Mouse (Mus musculus) inflammation-experienced regulatory T-cells, adult 16 weeks (primary cell): ENCODE data around the gene Klhl30. TPM values are rescaled to one million over a fixed set of nuclear protein-coding genes. Genes with fewer than 3 reads are reported as not detected.

ENCODE experiments used
- polyA plus RNA-seq: library from polyadenylated mRNA; unstranded; fragments of 100-300 nt; shearing (Covaris generic); gene quantifications from one replicate; pipeline ENCODE4 v1.2.1, GENCODE M21; 2017

The Klhl30 gene
- not detected for polyA plus RNA-seq

GRCm38 (mm10) chr1:91350841-91351240 lies at the start of gene Klhl30:
Gene Klhl30, plus strand, starts transcription at chr1:91351016.

GRCm38 (mm10) chr1:91321760-91322438 lies 28.9 kb upstream of the Klhl30 start, which contains the start of gene Espnl:
Gene Espnl, plus strand, starts transcription at chr1:91322075.

DNA sequence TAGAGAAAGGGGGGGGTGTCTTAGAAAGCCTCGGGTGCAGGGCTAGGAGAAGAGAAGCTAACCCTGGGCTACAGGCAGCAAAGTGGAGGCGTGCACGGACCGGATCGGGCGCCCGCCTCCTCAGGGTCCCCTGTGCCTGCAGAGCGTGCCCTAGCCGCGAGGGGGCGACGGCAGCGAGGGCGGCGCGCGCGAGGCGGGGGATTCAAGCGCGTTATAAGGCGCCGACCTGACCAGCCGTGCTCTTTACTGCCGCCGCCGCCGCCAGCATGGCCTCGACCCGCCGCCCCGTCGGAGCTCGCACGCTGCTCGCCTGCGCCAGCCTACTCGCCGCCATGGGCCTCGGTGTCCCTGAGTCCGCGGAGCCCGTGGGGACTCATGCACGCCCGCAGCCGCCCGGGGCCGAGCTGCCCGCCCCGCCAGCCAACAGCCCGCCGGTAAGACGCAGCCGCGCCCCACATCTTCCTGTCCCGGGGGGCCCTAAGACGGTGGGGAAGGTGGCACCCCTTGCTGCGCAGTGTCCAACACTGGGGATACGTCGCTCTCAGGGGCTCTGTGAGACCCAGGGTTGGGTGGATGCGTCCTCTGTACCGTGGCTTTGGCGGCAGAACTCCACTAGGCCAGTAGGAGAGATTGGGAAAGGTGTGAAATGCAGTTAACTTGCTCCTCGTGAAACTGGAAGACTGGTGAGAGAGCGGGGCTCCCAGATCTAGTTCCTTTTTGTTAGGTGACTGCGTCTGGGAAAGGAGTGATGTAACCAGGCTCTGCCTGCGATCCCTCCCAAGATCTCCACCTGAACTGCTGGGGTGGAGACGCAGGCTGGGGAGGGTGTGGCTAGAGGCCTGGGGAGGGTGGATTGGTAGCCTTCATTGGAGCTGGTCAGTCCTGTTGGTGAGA lies 15.6 kb downstream of the Klhl30 start, which contains the start of gene Erfe:
Erfe (plus strand) TSS at position 216 of the 894 bp plus-strand sequence.

DNA sequence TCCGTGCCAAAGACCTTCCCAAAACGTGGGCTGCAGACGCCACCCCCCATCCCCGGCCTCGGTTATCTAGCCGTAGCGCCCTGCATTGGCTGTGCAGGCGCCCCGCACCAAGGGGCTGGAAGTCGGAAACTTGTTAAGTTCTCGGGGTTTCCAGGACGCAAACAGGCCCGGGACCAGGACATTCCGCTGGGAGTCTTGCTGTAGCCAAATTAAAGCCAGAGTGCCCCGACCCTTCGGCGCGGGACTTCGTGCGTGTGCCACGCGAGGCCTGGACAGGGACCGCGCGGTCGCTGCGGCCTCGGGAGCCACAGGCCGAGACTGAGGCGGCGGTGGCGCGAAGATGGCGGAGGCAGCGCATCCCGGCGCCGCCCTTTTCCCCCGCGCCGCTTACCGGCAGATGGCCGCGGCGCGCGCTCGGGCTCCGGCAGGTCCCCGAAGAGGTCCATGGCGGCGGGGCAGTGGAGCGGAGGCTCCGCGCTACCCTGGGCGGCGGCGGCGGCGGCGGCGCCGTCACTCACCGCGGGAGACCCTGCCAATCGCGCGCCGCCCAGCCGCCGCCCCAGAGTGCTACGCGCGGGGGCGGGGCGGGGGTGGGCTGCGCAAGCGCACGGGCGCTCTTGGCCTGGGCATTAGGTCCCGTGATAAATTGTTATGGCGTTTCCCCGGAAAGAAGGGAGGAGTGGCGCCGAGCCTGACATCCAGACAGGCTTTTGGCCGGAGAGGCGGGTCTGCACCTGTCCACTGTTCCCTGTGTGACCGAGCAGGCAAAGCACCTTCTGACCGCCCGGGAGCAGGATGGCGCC lies 47.6 kb downstream of the Klhl30 start, which contains the start of gene Ilkap:
Ilkap (minus strand) TSS at position 556 of the 803 bp plus-strand sequence.

Other genes with a start within 250 kb of the Klhl30 start
- gene Rbm44, start 205.9 kb upstream of the Klhl30 start, polyA plus RNA-seq: 1.5 TPM
- gene Ramp1, start 171.2 kb upstream of the Klhl30 start, polyA plus RNA-seq: 32.7 TPM
- 106 TPM for gene Ube2f, start 100.7 kb upstream of the Klhl30 start, polyA plus RNA-seq
- gene Scly, start 52.7 kb upstream of the Klhl30 start, polyA plus RNA-seq: 59.4 TPM
- not detected for gene Espnl, start 28.9 kb upstream of the Klhl30 start, polyA plus RNA-seq
- not detected for gene Erfe, start 15.4 kb downstream of the Klhl30 start, polyA plus RNA-seq
- 51.6 TPM for gene Ilkap, start 47.8 kb downstream of the Klhl30 start, polyA plus RNA-seq
- 43.7 TPM for gene Hes6, start 63.0 kb downstream of the Klhl30 start, polyA plus RNA-seq
- 4.1 TPM for gene Per2, start 108.3 kb downstream of the Klhl30 start, polyA plus RNA-seq
- 2.5 TPM for gene Traf3ip1, start 143.6 kb downstream of the Klhl30 start, polyA plus RNA-seq
- gene Asb1, start 189.5 kb downstream of the Klhl30 start, polyA plus RNA-seq: 14.9 TPM